Mouse (Mus musculus): ENCODE data around the gene Cpsf2.
"Not testable (repeated sequence)": the region's sequence is repeated elsewhere in the genome, so short reads cannot be mapped to it uniquely, and the experiment has no call there.

The Cpsf2 gene

GRCm38 (mm10) chr12:101975601-101976571 lies at the start of gene Cpsf2:
Gene Cpsf2 (plus strand): TSS chr12:101975988.
- peak; percentile 72 to 77 for DNase-seq (ENCODE audit: low spot score in 2 of 2)

DNA sequence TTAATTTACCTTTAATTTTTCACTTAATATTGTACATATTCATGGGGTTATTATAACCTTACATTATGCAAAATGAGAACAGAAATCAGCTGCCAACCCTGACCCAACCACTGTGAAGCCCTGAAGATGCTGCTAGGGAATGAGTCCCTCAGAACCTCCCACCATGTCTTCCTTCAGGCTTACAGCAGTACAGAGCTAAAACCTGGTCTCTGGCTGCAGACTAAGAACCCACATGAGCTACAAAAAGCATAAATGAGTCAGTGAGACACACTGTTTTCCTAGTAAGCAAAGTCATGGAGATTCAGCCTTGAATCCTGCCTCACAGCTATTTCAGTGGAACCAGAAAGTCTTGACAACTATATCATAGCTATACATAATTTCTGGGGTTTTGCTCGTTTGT lies 47.4 kb upstream of the Cpsf2 start:
- no peak for DNase-seq (ENCODE audit: low spot score in 2 of 2)

DNA sequence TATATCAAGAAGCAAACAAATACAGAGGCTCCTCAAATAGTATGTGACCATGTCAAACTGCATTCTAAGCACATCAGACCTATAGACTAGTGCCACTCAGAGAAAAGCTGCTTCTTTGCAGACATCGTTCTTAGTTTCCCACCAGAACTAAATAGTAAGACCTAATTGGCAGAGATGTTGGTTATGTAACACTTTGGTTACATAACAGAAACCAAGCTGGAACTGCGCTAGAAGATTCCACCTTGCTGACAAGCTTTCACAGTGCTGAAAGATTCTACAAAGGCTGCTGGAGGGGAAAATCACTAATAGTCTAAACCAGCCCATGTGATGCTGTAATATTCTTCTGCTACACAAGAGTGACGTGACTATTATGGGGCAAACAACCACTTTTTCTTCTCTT lies 40.6 kb upstream of the Cpsf2 start:
- DNase-seq (ENCODE audit: low spot score in 2 of 2): no peak

- no peak for DNase-seq (ENCODE audit: low spot score in 2 of 2)
Measured at GRCm38 (mm10) chr12:101937572-101937971, 38.2 kb upstream of the Cpsf2 start.

- no peak for DNase-seq (ENCODE audit: low spot score in 2 of 2)
Measured at GRCm38 (mm10) chr12:101947986-101948385, 27.8 kb upstream of the Cpsf2 start.

- no peak for DNase-seq (ENCODE audit: low spot score in 2 of 2)
Measured at GRCm38 (mm10) chr12:101948801-101949200, 27.0 kb upstream of the Cpsf2 start.

DNA sequence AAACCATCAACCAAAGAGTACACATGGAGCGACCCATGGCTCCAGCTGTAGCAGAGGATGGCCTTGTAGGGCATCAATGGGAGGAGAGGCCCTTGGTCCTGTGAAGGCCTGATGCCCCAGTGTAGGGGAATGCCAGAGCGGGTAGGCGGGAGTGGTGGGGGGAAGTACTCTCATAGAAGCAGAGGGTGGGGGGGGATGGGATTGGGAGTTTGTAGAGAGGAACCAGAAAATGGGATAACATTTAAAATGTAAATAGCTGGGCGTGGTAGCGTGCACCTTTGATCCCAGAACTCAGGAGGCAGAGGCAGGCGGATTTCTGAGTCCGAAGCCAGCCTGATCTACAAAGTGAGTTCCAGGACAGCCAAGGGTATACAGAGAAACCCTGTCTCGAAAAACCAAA lies 20.0 kb upstream of the Cpsf2 start:
- DNase-seq (ENCODE audit: low spot score in 2 of 2): not testable (repeated sequence)

DNA sequence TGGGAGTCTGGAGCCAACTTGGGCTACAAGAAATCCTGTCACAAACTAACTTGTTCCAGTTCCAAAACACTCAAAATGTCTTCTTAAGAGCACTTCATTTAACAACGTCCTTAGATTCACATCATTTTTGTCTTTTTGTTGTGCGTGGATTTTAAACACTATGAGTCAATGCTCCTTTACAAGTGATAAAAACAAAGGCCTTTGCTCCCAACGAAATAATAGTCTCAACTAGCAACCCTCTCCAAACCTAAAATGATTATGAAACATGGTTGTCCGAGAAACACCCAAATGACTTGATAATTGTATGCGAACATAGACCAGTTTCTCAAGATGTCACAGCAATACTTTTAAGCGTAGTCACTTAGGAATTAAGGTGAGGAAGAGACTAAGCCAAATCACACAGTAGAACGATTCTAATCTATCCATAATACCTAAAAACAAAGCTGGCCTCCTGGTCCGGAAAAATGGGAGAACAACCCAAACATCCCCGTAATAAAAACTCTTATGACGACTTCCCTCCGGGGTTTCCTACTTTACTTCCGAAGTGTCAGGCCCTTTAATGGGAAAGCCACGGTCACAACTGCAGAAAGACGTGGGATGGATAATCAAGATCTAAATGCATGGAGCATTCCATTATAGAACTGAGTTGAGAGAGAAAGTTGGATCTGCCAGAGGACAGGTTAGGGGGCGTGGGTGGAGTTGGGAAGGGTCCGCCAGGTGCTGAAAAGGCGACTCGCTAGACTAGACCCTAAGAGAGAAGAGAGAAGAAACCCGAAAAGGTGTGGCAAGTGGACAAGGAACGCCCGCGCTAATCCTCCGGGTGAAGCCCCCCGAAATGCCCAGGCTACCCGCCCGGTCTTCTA lies 18.5 kb upstream of the Cpsf2 start:
- DNase-seq (ENCODE audit: low spot score in 2 of 2): no peak

GRCm38 (mm10) chr12:101957942-101958544 lies 17.7 kb upstream of the Cpsf2 start, which contains the start of gene Atxn3:
Gene Atxn3 (minus strand): TSS chr12:101958246.
- peak; percentile 92 to 96 for DNase-seq (ENCODE audit: low spot score in 2 of 2)

GRCm38 (mm10) chr12:101958556-101958955 lies 17.2 kb upstream of the Cpsf2 start:
- no peak for DNase-seq (ENCODE audit: low spot score in 2 of 2)

DNA sequence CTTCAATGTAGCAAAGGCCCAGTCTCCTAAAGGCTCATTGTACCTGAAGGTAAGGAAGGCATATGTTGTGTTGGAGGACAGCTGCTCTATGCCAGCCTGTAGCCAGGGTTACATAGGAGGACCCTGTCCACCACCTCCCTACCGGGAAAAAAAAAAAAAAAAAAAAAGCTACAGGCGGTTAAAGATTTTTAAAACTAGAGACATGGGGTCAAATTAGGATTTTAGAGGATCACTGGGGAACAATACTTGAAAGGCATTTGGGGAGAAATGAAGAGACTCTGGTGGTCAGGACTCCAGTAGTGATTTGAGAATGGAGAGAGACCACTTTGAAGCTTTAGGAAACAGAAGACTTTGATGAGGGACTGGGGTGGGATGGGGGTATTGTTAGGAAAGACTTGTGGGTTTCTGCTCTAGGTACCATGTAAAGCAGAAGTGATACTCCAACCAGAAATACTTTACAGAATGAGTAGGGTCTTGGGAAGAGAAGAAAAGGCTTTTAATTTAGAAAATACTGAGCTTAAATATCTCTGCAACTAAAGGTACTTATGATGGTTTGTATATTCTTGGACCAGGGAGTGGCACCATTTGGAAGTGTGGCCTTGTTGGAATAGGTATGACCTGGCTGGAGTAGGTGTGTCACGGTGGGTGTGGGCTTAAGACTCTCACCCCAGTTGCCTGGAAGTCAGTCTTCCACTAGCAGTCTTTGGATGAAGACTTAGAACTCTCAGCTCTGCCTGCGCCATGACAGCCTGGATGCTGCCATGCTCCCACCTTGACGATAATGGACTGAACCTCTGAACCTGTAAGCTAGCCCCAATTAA lies 16.6 kb upstream of the Cpsf2 start:
- DNase-seq (ENCODE audit: low spot score in 2 of 2): not testable (repeated sequence)

DNA sequence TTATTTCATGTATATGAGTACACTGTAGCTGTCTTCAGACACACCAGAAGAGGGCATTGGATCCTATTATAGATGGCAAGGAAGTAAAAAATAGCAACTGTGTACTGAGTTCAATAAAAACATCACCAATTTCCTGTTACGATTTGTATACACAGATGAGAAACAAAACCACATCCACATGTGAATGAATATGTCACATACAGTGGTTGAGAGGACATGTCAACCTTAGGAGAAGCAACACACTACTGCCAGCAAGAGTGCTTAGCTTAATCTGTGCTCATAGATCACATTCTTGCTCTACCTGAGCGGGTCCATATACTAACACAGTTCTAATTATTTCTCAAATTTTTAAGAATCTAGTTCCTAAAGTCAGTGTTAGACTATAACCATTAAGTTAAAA lies 4.5 kb upstream of the Cpsf2 start:
- no peak for DNase-seq (ENCODE audit: low spot score in 2 of 2)

GRCm38 (mm10) chr12:101972230-101972629 lies 3.6 kb upstream of the Cpsf2 start:
- DNase-seq (ENCODE audit: low spot score in 2 of 2): no peak

- no peak for DNase-seq (ENCODE audit: low spot score in 2 of 2)
Measured at GRCm38 (mm10) chr12:101974571-101974970, 1.2 kb upstream of the Cpsf2 start.

DNA sequence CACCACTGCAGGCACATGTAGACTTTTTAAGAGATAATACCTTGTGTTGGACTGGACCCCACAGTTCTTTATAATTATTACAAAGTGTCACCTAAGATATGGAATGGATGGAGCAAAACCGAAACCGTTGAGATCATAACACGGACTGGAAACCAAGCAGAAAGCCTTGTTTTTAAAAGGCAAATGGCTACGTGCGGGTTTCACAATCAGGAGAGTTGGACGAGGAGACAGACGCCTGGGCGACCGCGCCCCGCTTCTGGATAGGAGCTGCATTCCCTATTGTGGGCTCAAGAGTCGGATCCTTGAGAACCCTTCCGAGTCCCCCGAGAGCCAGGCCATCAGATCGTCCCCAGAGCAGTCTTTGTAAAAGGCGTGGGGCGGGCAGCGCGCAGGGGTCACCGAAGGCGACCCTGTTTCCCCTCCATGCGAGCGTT lies 604 bp upstream of the Cpsf2 start:
- peak in 1 of 2 experiments; percentile 15 for DNase-seq (ENCODE audit: low spot score in 2 of 2)

GRCm38 (mm10) chr12:101976651-101977403 lies 1.0 kb downstream of the Cpsf2 start:
- no peak for DNase-seq (ENCODE audit: low spot score in 2 of 2)

- DNase-seq (ENCODE audit: low spot score in 2 of 2): no peak
Measured at GRCm38 (mm10) chr12:101977404-101977915, 1.7 kb downstream of the Cpsf2 start.

GRCm38 (mm10) chr12:101978162-101978561 lies 2.4 kb downstream of the Cpsf2 start:
- no peak for DNase-seq (ENCODE audit: low spot score in 2 of 2)

DNA sequence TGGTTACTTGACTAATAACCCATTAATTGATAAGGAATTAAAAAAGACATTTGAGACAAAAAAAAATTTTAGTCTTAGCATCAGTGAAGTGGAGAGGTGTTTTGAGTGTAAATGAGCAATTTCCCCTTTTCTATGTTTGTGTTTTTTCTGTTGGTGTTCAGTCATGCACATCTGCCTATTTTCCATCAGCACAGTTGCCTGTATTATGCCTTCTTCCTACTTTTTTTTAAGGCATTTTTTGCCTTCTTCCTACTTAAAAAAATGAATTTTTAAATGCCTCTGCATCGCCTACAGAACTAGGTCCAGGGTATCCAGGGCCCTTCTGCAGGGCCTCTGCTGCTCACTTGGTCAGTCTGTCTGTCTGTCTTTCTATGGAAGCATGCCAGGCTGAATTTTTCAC lies 2.8 kb downstream of the Cpsf2 start:
- no peak for DNase-seq (ENCODE audit: low spot score in 2 of 2)

- DNase-seq (ENCODE audit: low spot score in 2 of 2): no peak
Measured at GRCm38 (mm10) chr12:101979213-101979750, 3.5 kb downstream of the Cpsf2 start.

All from spleen, postnatal 14 days (tissue).